Mouse (Mus musculus) lung, postnatal 36 days (tissue): ENCODE measurements at regions not wholly inside any gene's neighbourhood (a gene's known extent, or its start where the extent isn't known, plus 50 kb on each side); places are given as distances from the start of the nearest gene placed in this dataset.
"Not testable (repeated sequence)": the region's sequence is repeated elsewhere in the genome, so short reads cannot be mapped to it uniquely, and the experiment has no call there.

Experiments
- DNase-seq: peaks from one replicate; pipeline ENCODE4 v3.0.0; 2022; ENCODE audit warnings: mixed read lengths

DNA sequence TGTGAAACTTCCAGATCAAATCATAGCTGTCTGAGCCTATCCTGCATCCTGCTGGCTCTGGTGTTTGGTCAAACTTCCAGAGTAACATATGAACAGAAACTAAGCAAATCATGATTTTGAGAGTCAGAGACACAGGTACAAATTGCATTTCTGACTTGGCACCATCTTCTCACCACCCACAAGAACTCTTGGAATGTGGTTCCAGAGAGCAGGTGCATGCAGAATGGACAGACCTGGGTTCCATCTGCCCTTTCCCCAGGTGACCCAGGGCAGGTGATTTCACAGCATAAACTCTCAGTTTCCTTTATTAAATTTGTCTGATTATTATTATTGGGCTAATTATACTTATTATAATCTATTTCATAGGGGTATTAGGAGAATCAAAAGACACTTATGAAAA lies 527.0 kb upstream of the Auts2 start:
- no peak for DNase-seq

DNA sequence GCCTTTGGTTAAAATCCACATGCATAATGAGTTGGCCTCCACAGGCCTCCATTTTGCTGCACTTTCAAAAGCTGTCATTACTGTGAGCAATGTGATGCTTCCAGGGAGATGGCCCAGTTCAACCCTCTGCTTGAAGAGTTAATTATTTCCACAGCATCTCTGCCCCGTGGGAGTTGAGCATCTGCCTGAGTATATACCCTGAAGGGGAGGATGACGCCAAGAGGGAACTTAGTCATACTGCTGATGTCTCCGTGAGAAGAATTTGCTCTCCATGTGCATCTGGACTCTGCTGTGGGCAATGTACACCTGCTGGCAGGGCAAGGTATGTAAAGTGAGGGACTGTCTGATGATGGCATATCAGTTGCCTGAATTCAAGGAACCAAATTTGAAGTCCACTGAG lies 519.3 kb upstream of the Auts2 start:
- DNase-seq, result no peak

DNA sequence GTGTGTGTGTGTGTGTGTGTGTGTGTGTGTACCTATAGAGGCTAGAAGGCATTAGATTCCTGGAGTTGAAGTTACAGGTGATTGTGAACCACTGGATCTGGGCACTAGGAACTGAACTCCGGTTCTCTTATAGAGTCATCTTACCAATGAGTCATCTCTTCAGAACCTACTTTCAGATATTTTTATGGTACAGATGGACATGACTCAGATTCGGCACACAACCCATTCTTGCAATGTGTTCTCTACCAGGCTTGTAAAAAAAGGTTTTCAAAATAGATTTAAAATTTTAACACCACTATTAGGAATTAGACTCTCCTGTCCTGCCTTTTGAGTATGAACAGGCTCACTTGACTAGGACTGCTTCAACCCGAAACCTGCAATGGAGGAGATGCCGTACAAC lies 504.3 kb upstream of the Auts2 start:
- DNase-seq, result no peak

DNA sequence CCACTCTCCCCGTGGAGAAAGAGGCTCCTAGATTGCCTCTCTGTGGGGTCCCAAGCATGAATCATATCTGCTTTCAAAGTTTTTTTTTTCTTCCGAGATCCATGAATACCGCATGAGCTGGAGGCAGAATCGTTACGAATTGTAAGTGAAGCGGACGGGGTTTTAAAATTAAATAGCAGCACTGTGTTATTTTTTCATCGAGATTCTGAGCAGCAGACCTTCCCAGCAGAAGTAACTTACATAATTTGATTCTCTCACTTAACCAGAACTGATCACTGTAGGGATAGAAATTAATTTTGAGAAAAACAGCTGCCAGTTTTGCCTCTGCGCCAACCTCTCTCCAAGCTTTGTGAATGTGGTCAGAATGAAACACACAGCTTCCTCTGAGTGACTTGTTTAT lies 502.5 kb upstream of the Auts2 start:
- no peak for DNase-seq

DNA sequence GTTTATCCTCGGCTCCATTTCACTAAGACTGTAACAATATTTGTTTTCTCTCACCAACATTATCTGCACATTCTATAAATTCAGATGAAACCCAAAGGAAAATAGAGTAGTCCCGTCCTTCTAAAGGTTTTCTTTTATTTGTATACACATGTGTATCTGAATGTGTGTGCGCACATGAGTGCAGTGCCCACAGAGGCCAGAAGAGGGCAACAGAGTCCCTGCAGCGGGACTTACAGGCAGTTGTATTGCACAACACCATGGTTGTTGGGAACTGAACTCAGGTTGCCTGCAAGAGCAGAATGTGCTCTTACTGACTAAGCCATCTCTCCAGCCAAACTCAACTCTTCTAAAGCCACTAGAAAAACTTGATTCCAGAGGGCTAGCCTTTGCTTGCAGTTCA lies 484.4 kb upstream of the Auts2 start:
- no peak for DNase-seq

DNA sequence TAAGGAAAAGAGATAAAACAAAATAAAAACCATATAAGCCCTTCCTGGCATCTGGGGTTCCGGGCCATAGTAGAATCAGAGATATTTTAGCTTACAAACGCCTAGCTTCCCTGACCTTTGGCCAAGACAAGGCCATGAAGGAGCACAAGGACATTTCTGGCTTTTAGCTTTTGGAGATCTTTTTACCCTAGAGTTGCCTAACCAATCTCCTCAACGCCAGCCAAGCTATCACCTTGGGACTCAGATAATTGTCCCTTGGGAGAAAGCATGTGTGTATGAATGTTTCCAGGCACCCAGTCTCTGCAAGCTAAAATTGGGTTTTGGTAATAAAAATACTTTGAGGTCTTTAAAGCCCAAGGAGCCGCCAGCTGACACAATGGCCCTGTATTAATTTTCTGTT lies 482.0 kb upstream of the Auts2 start:
- DNase-seq, result no peak

DNA sequence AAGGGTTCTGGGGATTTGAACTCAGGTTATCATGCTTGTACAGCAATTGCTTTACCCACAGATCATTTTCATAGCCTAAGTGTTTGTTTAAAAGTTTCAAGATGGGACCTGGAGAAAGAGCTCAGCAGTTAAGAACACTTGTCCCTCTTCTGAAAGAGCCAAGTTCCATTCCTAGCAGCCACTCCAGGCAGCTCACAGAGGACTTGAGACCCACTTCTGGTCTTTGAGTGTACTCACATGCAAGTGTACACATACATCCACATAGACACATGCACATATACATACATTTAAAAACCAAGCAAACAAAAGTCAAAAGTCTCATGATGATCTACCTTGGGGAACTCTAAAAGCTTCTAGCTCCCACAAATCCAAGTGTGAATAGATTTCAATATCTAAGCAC lies 477.7 kb upstream of the Auts2 start:
- DNase-seq, result peak; percentile 21

DNA sequence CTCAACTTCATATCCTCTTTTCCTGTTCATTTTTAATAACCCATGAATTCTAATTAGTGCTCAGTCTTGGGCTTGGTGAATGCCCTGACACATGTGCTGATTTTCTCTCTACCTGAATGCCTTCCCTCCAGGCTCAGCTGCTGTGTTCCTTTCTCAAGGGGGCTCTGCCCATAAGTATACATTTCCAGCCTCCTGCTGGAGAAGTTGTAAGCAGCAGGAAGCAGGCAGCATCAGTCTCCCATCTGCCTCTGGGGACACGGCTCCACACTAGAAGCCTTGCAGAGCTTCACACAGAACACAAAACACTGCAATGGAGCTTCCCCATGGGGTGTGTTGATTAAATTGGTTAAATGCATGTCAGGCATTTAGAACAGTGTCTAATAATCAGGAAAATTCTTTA lies 477.0 kb upstream of the Auts2 start:
- no peak for DNase-seq

DNA sequence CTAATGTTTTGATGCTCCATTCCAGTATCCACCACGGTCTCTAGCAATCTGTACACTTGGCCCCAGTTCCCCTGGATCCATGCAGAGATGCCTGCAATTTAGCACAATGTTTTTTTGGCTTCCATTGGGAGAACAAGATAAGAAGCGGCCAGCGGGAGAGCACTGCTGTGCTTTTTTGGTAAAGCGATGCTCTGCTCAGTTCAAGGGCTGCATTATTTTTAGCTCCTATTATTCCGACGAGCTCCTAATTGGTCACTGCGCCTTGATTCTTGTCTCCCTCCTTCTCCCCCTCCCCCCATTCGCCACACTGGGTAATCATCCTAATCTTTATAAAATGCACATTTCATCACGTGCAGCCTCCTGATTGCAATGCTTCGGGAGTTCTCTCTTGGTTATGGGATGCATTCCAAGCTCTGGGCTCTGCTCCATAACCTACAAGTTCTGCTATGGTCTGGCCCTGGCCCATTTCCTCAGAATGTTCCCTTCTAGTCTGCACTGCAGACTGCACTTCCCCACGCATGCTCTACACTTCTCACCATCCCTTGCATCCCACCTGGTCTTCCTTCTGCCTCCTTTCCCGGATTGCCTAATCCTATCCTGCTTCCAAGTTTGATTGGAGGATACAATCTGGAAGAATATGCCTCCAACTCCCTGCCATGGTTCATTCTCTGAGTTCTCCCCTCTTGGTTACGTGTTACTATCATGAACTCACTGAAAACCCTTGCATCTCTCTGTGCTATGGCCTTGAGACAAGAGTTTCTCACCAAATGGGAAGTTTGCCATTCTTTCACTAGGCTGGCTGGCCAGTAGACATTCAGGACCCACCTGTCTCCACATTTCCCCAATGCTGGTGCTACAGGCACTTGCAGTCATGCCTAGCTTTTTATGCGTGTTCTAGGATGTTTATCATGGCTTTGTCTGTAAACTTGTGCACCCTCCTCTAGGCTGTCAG lies 467.8 kb upstream of the Auts2 start:
- DNase-seq, result peak; percentile 4

DNA sequence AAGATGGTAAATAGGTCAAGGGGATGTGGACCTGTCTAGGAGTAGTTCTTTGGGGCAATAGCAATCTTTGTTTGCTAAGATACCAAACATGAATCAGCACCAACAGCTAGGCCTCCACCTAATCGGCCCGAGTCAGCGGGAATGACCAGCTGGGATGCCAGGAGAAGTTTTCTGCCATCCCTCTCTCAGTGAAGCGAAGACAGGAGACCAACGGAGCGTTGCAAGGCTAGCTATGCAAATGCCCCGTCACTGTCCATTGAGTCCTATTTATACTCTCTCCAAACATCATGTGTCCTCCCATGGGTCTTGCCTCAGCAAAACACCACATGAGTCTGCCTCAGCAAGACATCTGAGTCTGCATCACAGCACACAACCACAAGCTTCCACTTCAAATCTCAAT lies 439.7 kb upstream of the Auts2 start:
- no peak for DNase-seq

DNA sequence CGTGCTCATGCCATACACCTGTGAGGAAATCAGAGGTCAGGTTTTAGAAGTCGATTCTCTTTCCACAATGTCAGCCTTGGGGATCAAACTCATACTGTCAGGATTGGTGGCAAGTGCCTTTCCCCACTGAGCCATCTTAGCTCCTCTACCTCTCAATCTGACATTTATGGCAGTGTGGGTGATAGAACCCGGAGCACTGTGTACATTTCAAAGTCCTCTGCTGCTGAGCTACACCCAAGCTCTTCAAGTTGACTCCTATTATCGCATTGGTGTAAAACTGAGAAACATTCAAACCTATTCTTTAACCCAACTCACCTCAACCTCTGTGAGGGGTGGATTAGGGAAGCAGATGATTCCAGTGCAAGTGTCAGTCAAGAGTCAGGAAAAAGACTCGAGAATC lies 435.9 kb upstream of the Auts2 start:
- DNase-seq, result no peak

DNA sequence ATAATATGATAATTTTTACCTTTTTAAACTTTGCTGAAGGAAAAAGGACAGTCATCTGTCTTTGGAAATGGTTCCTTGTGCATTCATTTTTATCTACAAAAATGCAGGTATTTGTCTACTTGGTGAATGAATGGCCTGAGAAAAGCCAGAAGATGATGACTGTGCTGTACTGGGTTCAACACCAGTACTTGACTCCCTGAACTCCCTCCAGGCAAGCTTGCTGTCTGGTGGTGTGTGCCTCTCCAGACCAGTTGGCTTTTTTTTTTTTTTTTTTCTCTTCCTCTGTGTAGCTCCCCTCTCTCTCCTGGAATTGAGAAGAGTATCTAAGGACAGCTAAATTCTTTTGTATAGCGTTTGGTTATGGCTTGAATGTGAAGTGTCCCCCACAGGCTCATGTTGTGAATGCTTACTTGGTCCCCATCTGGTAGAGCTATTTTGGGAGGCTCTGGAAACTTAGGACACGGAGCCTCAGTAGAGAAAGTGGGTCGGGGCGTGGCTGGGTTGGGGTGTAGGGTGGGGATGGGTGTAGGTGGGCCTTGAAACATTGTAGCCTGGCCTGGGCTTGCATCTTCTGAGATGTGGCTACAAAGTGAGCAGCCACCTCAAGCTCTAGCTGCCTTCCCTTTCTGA lies 432.3 kb upstream of the Auts2 start:
- no peak for DNase-seq

DNA sequence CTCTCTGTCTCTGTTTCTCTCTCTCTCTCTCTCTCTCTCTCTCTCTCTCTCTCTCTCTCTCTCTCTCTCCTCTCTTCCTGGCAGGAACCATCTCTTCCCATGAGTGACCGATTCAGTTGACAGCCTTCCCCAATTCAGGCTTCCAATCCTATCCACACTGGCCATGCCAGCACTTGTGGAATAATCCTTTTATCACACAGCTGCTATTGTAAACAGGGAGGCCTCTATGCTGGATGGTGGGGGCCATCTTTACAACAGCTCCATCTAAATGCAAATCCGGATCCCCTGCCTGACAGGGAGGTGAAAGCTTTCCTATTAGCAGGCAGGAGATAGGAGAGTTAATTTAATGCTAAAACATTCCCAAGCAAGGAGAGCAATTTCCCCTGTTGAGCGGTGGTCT lies 431.7 kb upstream of the Auts2 start:
- no peak for DNase-seq

DNA sequence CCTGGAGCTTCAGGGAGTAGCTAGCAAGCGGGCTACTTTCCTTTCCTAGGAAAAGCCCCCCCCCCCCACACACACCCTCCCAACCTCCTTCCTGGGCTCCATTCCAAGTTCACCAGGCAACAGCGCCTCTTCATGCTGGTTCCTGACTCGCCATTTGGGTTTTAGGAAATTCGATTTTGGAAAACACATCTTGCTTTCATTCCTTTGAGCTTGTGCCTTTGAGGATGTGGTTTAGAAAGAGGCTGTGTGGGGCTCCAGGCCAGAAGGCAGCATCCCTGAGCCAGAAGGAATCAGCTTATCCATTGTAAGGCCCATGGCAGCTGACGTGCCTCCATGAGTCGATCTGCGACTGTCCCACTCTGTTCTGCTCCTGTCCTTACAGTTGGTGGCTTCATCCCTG lies 427.9 kb upstream of the Auts2 start:
- no peak for DNase-seq

DNA sequence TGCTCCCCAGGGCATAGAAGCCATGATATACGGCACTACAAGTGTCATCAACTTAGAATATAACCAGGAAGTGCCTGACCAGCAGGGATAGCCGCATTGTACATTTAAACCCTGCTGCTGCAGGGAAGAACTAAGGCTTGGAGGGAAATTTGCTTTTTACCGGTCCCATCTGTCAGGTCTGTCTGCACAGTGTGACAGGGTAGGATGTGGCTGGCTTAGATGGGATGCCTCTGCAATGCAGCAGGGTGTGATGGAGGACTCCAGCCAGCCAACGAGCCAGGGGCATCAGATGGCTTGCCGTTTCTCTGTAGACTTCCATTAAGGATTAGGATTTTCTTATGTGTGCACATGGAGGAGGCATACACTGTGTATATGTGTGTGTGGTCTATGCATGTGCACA lies 426.2 kb upstream of the Auts2 start:
- no peak for DNase-seq

DNA sequence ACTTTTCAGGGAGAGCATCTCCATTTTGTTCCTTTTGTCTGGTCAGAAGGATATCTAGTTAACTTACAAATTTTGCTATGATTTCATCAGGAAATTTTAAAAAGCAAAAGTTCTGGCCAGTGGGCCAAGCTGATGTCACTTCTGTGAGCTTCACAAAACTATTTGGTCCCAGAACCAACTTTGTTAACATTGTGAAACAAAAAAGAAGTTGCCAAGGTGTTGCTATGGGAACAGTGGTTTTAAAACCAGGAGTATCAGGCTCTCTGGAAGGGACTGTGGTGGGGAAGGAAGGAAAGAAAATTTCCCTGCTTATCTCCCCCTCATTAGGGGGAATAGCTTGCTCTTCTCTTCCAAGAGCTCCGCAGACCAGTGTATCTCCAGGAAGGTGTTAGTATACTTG lies 416.8 kb upstream of the Auts2 start:
- DNase-seq, result peak; percentile 37

DNA sequence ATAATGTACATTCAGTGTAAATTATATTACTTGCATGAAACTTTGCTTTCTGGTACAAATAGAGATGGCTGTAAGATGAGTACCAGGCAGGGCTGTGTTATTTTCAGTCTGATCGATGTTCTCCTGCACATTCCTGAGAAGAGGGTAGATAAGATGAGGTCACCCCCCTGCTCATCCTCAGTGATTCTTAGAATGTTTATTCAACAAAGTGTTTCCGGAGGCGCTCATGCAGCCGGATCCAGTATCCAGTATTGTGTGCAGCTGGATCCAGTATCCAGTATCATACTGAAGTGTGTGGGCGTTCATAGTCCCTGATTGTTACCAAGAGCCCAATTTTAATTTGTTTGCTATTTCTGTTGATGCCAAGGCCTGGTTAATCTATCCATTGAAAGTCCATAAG lies 413.0 kb upstream of the Auts2 start:
- peak; percentile 7 for DNase-seq

DNA sequence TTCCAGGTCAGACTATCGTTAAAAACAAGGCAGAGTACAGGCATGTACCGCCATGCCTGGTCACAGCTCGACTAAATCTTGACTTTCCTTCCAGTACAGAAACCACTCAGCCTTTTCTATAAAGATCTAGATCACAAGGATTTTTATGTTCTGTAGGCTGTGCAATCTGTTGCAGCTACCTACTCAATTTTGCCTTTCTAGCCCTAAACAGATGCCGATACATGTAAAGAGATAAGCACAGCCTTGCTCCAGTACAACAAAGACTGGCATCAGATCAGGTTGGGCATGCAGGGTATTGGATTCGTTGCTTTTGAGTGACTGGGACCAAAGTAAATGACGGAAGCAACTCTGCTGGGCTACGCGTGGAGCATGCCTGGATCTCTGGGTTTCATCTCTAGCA lies 411.9 kb upstream of the Auts2 start:
- no peak for DNase-seq

DNA sequence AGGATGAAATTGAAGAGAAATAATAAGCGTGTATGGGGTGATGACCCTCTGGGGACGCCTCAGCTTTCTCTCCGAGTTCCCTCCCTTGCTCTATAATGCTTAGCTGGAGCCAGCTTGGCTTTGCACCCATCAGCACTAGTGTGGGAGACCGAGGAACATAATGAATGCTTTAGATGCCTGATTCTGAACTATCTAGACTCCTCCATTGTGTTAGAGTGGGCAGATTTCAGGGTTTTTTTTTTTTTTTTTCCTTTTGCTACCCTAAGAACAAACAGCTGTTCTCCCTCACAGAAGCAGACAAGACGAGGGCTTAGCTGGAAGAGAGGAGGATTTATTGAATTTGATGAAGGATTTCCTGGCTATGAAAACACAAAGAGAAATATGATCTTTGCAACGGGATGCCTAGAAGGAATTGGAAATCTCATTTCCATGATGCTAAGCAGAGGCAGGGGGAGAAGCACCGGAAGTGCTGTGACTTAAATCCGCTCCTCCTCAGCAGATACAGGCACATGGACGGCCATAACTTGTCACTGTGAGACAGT lies 390.4 kb upstream of the Auts2 start:
- DNase-seq, result no peak

DNA sequence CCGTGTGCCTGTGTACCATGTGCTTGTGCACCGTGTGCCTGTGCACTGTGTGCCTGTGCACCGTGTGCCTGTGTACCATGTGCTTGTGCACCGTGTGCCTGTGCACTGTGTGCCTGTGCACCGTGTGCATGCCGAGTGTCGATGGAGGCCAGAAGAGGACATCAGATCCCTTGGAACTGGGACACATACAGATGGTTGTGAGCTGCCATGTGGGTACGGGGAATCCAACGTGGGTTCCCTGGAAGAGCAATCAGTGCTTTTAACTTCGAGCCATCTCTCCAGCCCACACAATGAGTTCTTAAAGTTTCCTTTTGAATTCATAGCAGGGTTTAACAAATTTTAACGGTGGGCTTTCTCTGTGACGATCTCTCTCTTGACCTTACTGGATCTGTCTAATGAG lies 386.8 kb upstream of the Auts2 start:
- DNase-seq, result not testable (repeated sequence)

DNA sequence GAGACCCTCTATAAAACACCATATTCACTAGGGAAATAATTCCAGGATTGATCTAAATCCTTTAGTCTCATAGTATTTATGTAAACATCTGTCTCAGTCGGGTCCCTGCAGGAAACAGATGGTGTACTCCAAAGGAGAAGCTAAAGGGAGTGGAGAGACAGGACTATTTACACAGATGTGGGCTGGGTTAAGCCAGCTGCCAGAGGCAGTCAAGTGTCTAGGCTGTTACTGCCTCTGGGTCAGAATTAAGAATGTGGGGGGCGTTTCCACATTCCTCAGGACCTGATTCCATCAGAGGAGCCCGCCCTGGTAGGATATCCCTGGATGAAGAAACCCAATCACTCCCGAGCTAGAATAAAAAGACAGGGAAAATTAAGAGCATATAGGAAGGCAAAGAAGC lies 380.2 kb upstream of the Auts2 start:
- peak; percentile 4 for DNase-seq

DNA sequence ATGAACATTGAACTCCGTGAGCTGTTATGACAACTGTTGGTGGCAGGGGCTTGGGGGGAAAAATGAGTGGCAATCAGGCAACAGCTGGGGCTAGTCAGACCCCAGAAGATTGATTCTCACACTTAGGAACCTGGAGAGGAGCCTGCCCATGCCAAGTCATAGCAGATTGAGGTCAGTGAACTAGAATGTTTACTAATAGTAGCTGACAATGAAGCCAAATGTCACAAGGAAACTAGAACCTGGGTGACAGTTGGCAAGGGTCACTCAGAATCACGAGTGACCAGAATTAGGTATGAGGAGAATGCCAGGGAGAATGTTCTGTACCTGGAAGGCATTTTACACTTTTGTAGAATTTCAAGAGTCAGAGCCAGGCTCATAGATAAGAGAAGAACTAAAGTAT lies 365.9 kb upstream of the Auts2 start:
- no peak for DNase-seq

DNA sequence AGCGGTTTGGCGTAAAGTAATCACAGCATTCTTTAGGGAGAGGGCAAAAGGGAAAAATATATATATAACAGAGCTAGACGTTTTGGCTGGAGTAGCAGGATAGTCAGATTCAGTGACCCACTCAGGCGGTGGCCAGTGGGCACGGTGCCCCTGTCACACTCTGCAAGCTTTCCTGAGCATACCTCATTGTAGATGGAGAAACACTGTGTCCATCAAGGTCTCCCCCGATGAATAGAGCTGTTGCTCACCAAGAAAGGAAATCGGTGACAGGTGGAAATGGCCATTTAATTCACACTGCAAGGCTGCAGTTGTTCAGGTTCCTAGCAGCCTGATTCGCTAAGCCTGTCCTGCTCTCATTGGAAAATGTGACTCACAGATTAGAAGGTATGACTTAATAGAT lies 365.1 kb upstream of the Auts2 start:
- DNase-seq, result no peak

DNA sequence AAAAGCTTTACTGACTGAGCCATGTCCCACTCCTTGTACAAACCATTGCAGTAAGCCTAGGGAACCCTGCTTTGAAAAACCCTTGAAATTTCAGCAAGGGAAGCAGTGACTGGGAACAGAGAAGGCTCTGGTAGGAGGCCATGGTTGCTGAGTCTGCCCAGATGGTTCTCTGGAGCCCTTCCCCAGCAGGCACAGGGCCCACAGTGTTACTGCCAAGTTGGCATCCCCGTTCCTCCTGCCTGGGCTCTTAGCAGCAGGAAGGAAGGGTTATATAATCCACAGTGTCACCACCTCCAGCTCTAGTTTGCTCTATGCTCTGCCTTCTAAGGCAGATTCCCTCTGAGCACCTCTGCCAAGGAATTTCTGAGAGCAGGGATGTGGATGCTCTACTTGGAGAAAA lies 349.4 kb upstream of the Auts2 start:
- peak; percentile 4 for DNase-seq
